Mouse (Mus musculus) myocyte (in vitro differentiated cells): Measurements from ENCODE around the gene Wdr20. TPM values are rescaled to one million over a fixed set of nuclear protein-coding genes. Genes with fewer than 3 reads are reported as not detected.

Experiments
- H3K27me3 ChIP-seq: one replicate; pipeline ENCODE4 v1.6.1; 2011; ENCODE audit not compliant: control insufficient read depth, insufficient read depth, insufficient read length
- H3K36me3 ChIP-seq: one replicate; pipeline ENCODE4 v1.6.1; 2011; ENCODE audit not compliant: control insufficient read depth, insufficient read depth
- H3K4me2 ChIP-seq: one replicate; pipeline ENCODE4 v1.6.1; 2011; ENCODE audit warnings: low read depth, control low read depth
- H3K4me3 ChIP-seq: one replicate; pipeline ENCODE4 v1.5.1; 2011; ENCODE audit warnings: mild to moderate bottlenecking, control low read depth, moderate library complexity
- H3K79me2 ChIP-seq: one replicate; pipeline ENCODE4 v1.6.1; 2011; ENCODE audit not compliant: control insufficient read depth, insufficient read depth
- H3ac ChIP-seq: one replicate; pipeline ENCODE4 v1.6.1; 2011; ENCODE audit not compliant: control insufficient read depth, insufficient read length
- CEBPB ChIP-seq: IDR thresholded peaks from 2 replicates; pipeline ENCODE4 v1.6.1; 2011; ENCODE audit warnings: mild to moderate bottlenecking, moderate library complexity; ENCODE audit not compliant: poor library complexity, insufficient read depth, severe bottlenecking
- E2F4 ChIP-seq: IDR thresholded peaks from one replicate; pipeline ENCODE4 v1.6.1; 2011; ENCODE audit warnings: mild to moderate bottlenecking, control low read depth, moderate library complexity; ENCODE audit not compliant: insufficient read depth
- MAX ChIP-seq: IDR thresholded peaks from one replicate; pipeline ENCODE4 v1.6.1; 2011; ENCODE audit warnings: low read depth, mild to moderate bottlenecking, control low read depth
- MYOD1 ChIP-seq, 3 experiments: IDR thresholded peaks; one replicate each; pipeline ENCODE4 v1.6.1; 2011; ENCODE audit warnings: control low read depth in 2 of 3, low read depth in 2 of 3, mild to moderate bottlenecking in 2 of 3, moderate library complexity in 1 of 3; ENCODE audit not compliant: insufficient read length in 2 of 3, control insufficient read depth in 1 of 3
- MYOG ChIP-seq, 3 experiments: IDR thresholded peaks; one replicate each; pipeline ENCODE4 v1.6.1; 2011; ENCODE audit warnings: control low read depth in 2 of 3, low read depth in 2 of 3, mild to moderate bottlenecking in 2 of 3; ENCODE audit not compliant: insufficient read length in 2 of 3, control insufficient read depth in 1 of 3, insufficient read depth in 1 of 3
- POLR2A ChIP-seq: IDR thresholded peaks from one replicate; pipeline ENCODE4 v1.6.1; 2011; ENCODE audit warnings: low read depth, mild to moderate bottlenecking, control low read depth, moderate library complexity; ENCODE audit not compliant: insufficient read length
- POLR2AphosphoS2 ChIP-seq: IDR thresholded peaks from one replicate; pipeline ENCODE4 v1.6.1; 2011; ENCODE audit warnings: low read depth, control low read depth; ENCODE audit not compliant: insufficient read length
- REST ChIP-seq: IDR thresholded peaks from one replicate; pipeline ENCODE4 v1.6.1; 2011; ENCODE audit warnings: mild to moderate bottlenecking, control low read depth, moderate library complexity; ENCODE audit not compliant: insufficient read depth, insufficient read length
- SRF ChIP-seq: IDR thresholded peaks from one replicate; pipeline ENCODE4 v1.6.1; 2011; ENCODE audit warnings: low read depth; ENCODE audit not compliant: control insufficient read depth, insufficient read length
- TCF12 ChIP-seq: IDR thresholded peaks from one replicate; pipeline ENCODE4 v1.6.1; 2011; ENCODE audit warnings: mild to moderate bottlenecking, control low read depth; ENCODE audit not compliant: poor library complexity, insufficient read depth, severe bottlenecking
- TCF3 ChIP-seq: IDR thresholded peaks from one replicate; pipeline ENCODE4 v1.6.1; 2011; ENCODE audit warnings: low read depth, control low read depth; ENCODE audit not compliant: insufficient read length
- USF1 ChIP-seq: IDR thresholded peaks from one replicate; pipeline ENCODE4 v1.6.1; 2011; ENCODE audit warnings: low read depth, mild to moderate bottlenecking, control low read depth, moderate library complexity
- polyA plus RNA-seq: library from polyadenylated mRNA; unstranded; fragments of >200 nt; fragmentation: generic; extraction: Trizol; gene quantifications from one replicate; pipeline ENCODE4 v1.2.1, GENCODE M21; 2012; ENCODE audit warnings: missing spikeins

Gene Wdr20
- polyA plus RNA-seq, 1 experiment = 13.9 TPM

GRCm38 (mm10) chr12:110851414-110851813 is 113.7 kb downstream of the Wdr20 start:
- TF ChIP-seq REST (no peak), E2F4 (no peak), CEBPB (no peak), MYOG (IDR thresholded peaks at IDR 0.05; ENCODE audit: control insufficient read depth in 1 of 3, insufficient read depth in 1 of 3, insufficient read length in 2 of 3, low read depth in 2 of 3) (no peak), POLR2A (no peak), USF1 (no peak), SRF (no peak), TCF12 (no peak), POLR2AphosphoS2 (no peak), TCF3 (no peak), MYOD1 (IDR thresholded peaks at IDR 0.05; ENCODE audit: control insufficient read depth in 1 of 3, insufficient read length in 2 of 3, low read depth in 2 of 3) (no peak), MAX (no peak)
- H3K27me3 ChIP-seq = no peaks in the 10 kb centered on the region
- no peaks in the 10 kb centered on the region for H3K36me3 ChIP-seq
- no peak overlapping the region for H3ac ChIP-seq
- H3K4me2 ChIP-seq = peak overlapping the region; percentile 80
- no peaks in the 10 kb centered on the region for H3K79me2 ChIP-seq
- H3K4me3 ChIP-seq = peak overlapping the region; percentile 55

GRCm38 (mm10) chr12:110851923-110852322 is 114.2 kb downstream of the Wdr20 start:
- Histone ChIP-seq H3K27me3 (no peaks in the 10 kb centered on the region), H3K4me2 (no peak overlapping the region)

More at GRCm38 (mm10) chr12:110851923-110852322, 114.2 kb downstream of the Wdr20 start:
- H3K4me3 ChIP-seq = no peak overlapping the region
- H3K79me2 ChIP-seq = no peaks in the 10 kb centered on the region
- no peaks in the 10 kb centered on the region for H3K36me3 ChIP-seq
- H3ac ChIP-seq = no peak overlapping the region
- TF ChIP-seq POLR2A (no peak), POLR2AphosphoS2 (no peak), MYOD1 (IDR thresholded peaks at IDR 0.05; ENCODE audit: control insufficient read depth in 1 of 3, insufficient read length in 2 of 3, low read depth in 2 of 3) (no peak), MAX (no peak), USF1 (no peak), TCF12 (no peak), CEBPB (no peak), TCF3 (no peak), SRF (no peak), MYOG (IDR thresholded peaks at IDR 0.05; ENCODE audit: control insufficient read depth in 1 of 3, insufficient read depth in 1 of 3, insufficient read length in 2 of 3, low read depth in 2 of 3) (no peak), REST (no peak), E2F4 (no peak)

Other genes with a start within 250 kb of the Wdr20 start
- gene Dync1h1, start 136.5 kb upstream of the Wdr20 start, polyA plus RNA-seq = 128 TPM
- gene 1700001K19Rik, start 55.3 kb upstream of the Wdr20 start, polyA plus RNA-seq = 0.05 TPM
- gene Hsp90aa1, start 35.2 kb upstream of the Wdr20 start, polyA plus RNA-seq = 110 TPM
- gene Mok, start 103.0 kb downstream of the Wdr20 start, polyA plus RNA-seq = 3.3 TPM
- gene Zfp839, start 112.3 kb downstream of the Wdr20 start, polyA plus RNA-seq = 3.1 TPM
- 54.4 TPM for gene Cinp, start 151.2 kb downstream of the Wdr20 start, polyA plus RNA-seq
- gene Tecpr2, start 151.3 kb downstream of the Wdr20 start, polyA plus RNA-seq = 4.2 TPM
- gene Ankrd9, start 241.1 kb downstream of the Wdr20 start, polyA plus RNA-seq = 11.5 TPM